Mouse (Mus musculus): ENCODE results near the gene Kcna7. TPM values are rescaled to one million over a fixed set of nuclear protein-coding genes. Genes with fewer than 3 reads are reported as not detected.

Kcna7 gene
- polyA plus RNA-seq, 1 experiment from 2014 or later: not detected

- Histone ChIP-seq H3K9ac (replicated peaks) (0 out of 2 replicates have a peak overlapping the region, but pooled peaks have one; percentile 69), H3K27me3 (no peaks in the 10 kb centered on the region; the same call in 1 of the 2 replicates), H3K4me3 (no peak overlapping the region), H3K36me3 (peaks cover 29% of the 10 kb centered on the region), H3K9me3 (no peaks in the 10 kb centered on the region), H3K4me1 (peaks cover 41% of the 10 kb centered on the region), H3K27ac (replicated peaks) (no peak overlapping the region), H3K4me2 (replicated peaks) (no peak overlapping the region)
- no peak for ATAC-seq (ENCODE audit: low FRiP score, low read depth)
- WGBS: 91% methylated on average over 5 of the region's 5 CpGs
These were observed 31.0 kb downstream of the Kcna7 start for GRCm38 (mm10) chr7:45436444-45436843.

- peaks cover 41% of the 10 kb centered on the region for H3K4me1 ChIP-seq
- 34% methylated on average over 6 of the region's 6 CpGs for WGBS
- H3K4me3 ChIP-seq: no peak overlapping the region
- H3K27me3 ChIP-seq: no peaks in the 10 kb centered on the region; the same call in 1 of the 2 replicates
- H3K27ac ChIP-seq (replicated peaks): no peak overlapping the region
- no peak for ATAC-seq (ENCODE audit: low FRiP score, low read depth)
- H3K4me2 ChIP-seq (replicated peaks): no peak overlapping the region
- H3K36me3 ChIP-seq: peaks cover 30% of the 10 kb centered on the region
- H3K9me3 ChIP-seq: no peaks in the 10 kb centered on the region
- H3K9ac ChIP-seq (replicated peaks): peak overlapping the region; percentile 28; the same call in 1 of the 2 replicates
These were observed 31.6 kb downstream of the Kcna7 start for GRCm38 (mm10) chr7:45437046-45437445.

GRCm38 (mm10) chr7:45437521-45438276 is 32.2 kb downstream of the Kcna7 start, which contains the start of gene Ruvbl2:
Gene Ruvbl2, minus strand, starts transcription at chr7:45438096.
- Histone ChIP-seq H3K36me3 (peaks cover 25% of the 10 kb centered on the region), H3K4me2 (replicated peaks) (0 out of 2 replicates have a peak within 1 kb of the TSS, but pooled peaks have one; percentile 6)

GRCm38 (mm10) chr7:45443526-45444420 is 38.3 kb downstream of the Kcna7 start:
- WGBS: 92% methylated on average over 22 of the region's 22 CpGs
- no peak overlapping the region for H3K9ac ChIP-seq (replicated peaks)
- H3K4me2 ChIP-seq (replicated peaks): no peak overlapping the region
- no peak overlapping the region for H3K4me3 ChIP-seq
- no peak for ATAC-seq (ENCODE audit: low FRiP score, low read depth)
- no peak overlapping the region for H3K27ac ChIP-seq (replicated peaks)
- H3K4me1 ChIP-seq: no peaks in the 10 kb centered on the region
- H3K36me3 ChIP-seq: peaks cover 64% of the 10 kb centered on the region
- no peaks in the 10 kb centered on the region for H3K9me3 ChIP-seq
- H3K27me3 ChIP-seq: no peaks in the 10 kb centered on the region

More at GRCm38 (mm10) chr7:45437521-45438276, 32.2 kb downstream of the Kcna7 start, which contains the start of gene Ruvbl2:
- Histone ChIP-seq H3K27me3 (no peaks in the 10 kb centered on the region; the same call in 1 of the 2 replicates), H3K4me1 (peaks cover 39% of the 10 kb centered on the region), H3K4me3 (no peak within 1 kb of the TSS), H3K9me3 (no peaks in the 10 kb centered on the region), H3K9ac (replicated peaks) (peak within 1 kb of the TSS; percentile 28; the same call in 1 of the 2 replicates), H3K27ac (replicated peaks) (no peak within 1 kb of the TSS)
- ATAC-seq (ENCODE audit: low FRiP score, low read depth): no peak
- 18% methylated on average over 19 of the region's 19 CpGs for WGBS

- no peaks in the 10 kb centered on the region for H3K4me1 ChIP-seq
- no peaks in the 10 kb centered on the region for H3K27me3 ChIP-seq
- no peak overlapping the region for H3K27ac ChIP-seq (replicated peaks)
- no peak overlapping the region for H3K4me3 ChIP-seq
- peaks cover 51% of the 10 kb centered on the region for H3K36me3 ChIP-seq
- H3K9ac ChIP-seq (replicated peaks): no peak overlapping the region
- no peak overlapping the region for H3K4me2 ChIP-seq (replicated peaks)
- no peak for ATAC-seq (ENCODE audit: low FRiP score, low read depth)
- no peaks in the 10 kb centered on the region for H3K9me3 ChIP-seq
These were observed 41.1 kb downstream of the Kcna7 start for GRCm38 (mm10) chr7:45446589-45446988.

GRCm38 (mm10) chr7:45447325-45447990 is 42.0 kb downstream of the Kcna7 start:
- H3K4me3 ChIP-seq: no peak overlapping the region
- H3K9ac ChIP-seq (replicated peaks): no peak overlapping the region
- no peak for ATAC-seq (ENCODE audit: low FRiP score, low read depth)
- WGBS: 41% methylated on average over 11 of the region's 11 CpGs
- H3K9me3 ChIP-seq: no peaks in the 10 kb centered on the region
- no peaks in the 10 kb centered on the region for H3K4me1 ChIP-seq
- H3K36me3 ChIP-seq: peaks cover 55% of the 10 kb centered on the region
- H3K27me3 ChIP-seq: no peaks in the 10 kb centered on the region
- H3K27ac ChIP-seq (replicated peaks): no peak overlapping the region
- no peak overlapping the region for H3K4me2 ChIP-seq (replicated peaks)

GRCm38 (mm10) chr7:45449974-45450373 is 44.5 kb downstream of the Kcna7 start:
- WGBS: 89% methylated on average over 1 of the region's 1 CpGs

GRCm38 (mm10) chr7:45451344-45451982 is 46.0 kb downstream of the Kcna7 start:
- 56% methylated on average over 23 of the region's 23 CpGs for WGBS
- Histone ChIP-seq H3K4me2 (replicated peaks) (no peak overlapping the region), H3K27ac (replicated peaks) (no peak overlapping the region), H3K9ac (replicated peaks) (no peak overlapping the region), H3K4me1 (0 out of 2 replicates have a peak, but pooled peaks cover under 1% of the 10 kb centered on the region), H3K36me3 (peaks cover 52% of the 10 kb centered on the region), H3K4me3 (no peak overlapping the region), H3K9me3 (no peaks in the 10 kb centered on the region), H3K27me3 (no peaks in the 10 kb centered on the region)
- peak; percentile 74 for ATAC-seq (ENCODE audit: low FRiP score, low read depth)

More at GRCm38 (mm10) chr7:45449974-45450373, 44.5 kb downstream of the Kcna7 start:
- Histone ChIP-seq H3K9me3 (no peaks in the 10 kb centered on the region), H3K9ac (replicated peaks) (no peak overlapping the region), H3K27me3 (no peaks in the 10 kb centered on the region), H3K36me3 (peaks cover 53% of the 10 kb centered on the region), H3K27ac (replicated peaks) (no peak overlapping the region), H3K4me3 (no peak overlapping the region), H3K4me1 (no peaks in the 10 kb centered on the region), H3K4me2 (replicated peaks) (no peak overlapping the region)
- no peak for ATAC-seq (ENCODE audit: low FRiP score, low read depth)

GRCm38 (mm10) chr7:45454971-45455370 is 49.5 kb downstream of the Kcna7 start:
- peaks cover 21% of the 10 kb centered on the region for H3K4me1 ChIP-seq
- no peaks in the 10 kb centered on the region for H3K9me3 ChIP-seq
- WGBS: 94% methylated on average over 15 of the region's 15 CpGs
- H3K9ac ChIP-seq (replicated peaks): no peak overlapping the region
- H3K36me3 ChIP-seq: peaks cover 54% of the 10 kb centered on the region
- H3K27ac ChIP-seq (replicated peaks): no peak overlapping the region
- H3K27me3 ChIP-seq: no peaks in the 10 kb centered on the region
- H3K4me2 ChIP-seq (replicated peaks): no peak overlapping the region
- no peak for ATAC-seq (ENCODE audit: low FRiP score, low read depth)
- no peak overlapping the region for H3K4me3 ChIP-seq

- H3K9me3 ChIP-seq: no peaks in the 10 kb centered on the region
- peaks cover 32% of the 10 kb centered on the region for H3K4me1 ChIP-seq
- 82% methylated on average over 13 of the region's 13 CpGs for WGBS
- no peak overlapping the region for H3K4me3 ChIP-seq
- peaks cover 57% of the 10 kb centered on the region for H3K36me3 ChIP-seq
- no peak overlapping the region for H3K4me2 ChIP-seq (replicated peaks)
- peak overlapping the region; percentile 44; the same call in 1 of the 2 replicates for H3K27ac ChIP-seq (replicated peaks)
- no peak overlapping the region for H3K9ac ChIP-seq (replicated peaks)
- no peak for ATAC-seq (ENCODE audit: low FRiP score, low read depth)
- H3K27me3 ChIP-seq: no peaks in the 10 kb centered on the region
These were observed 50.7 kb downstream of the Kcna7 start for GRCm38 (mm10) chr7:45455932-45456696.

Data from midbrain, embryonic 12.5 days (tissue).